Mouse (Mus musculus) forebrain, embryonic 11.5 days (tissue): ENCODE results near the gene Stk32c. TPM values are rescaled to one million over a fixed set of nuclear protein-coding genes. Genes with fewer than 3 reads are reported as not detected.
A peak's percentile ranks its signal among the peaks of the same experiment; 100 is the strongest.

Source experiments
- ATAC-seq: fragments of 200-750 bp; cut with Nextera tagmentation; replicated peaks from 2 replicates; pipeline ENCODE4 v1.8.0; 2017; ENCODE audit warnings: moderate TSS enrichment; ENCODE audit not compliant: low FRiP score
- DNase-seq: peaks from one replicate; pipeline ENCODE4 v3.0.0-alpha.2; 2017; ENCODE audit warnings: low spot score
- H3K27ac ChIP-seq: fragments of 300-500 bp; sonication (generic); 2 replicates; pipeline ENCODE4 v1.5.1; 2014; ENCODE audit warnings: low read depth, low read length
- H3K27me3 ChIP-seq: fragments of 300-500 bp; sonication (generic); 2 replicates; pipeline ENCODE4 v1.6.1; 2014; ENCODE audit warnings: mild to moderate bottlenecking, low read length, mixed read lengths; ENCODE audit not compliant: control insufficient read depth, insufficient read depth
- H3K36me3 ChIP-seq: fragments of 300-500 bp; sonication (generic); 2 replicates; pipeline ENCODE4 v1.6.1; 2014; ENCODE audit warnings: mild to moderate bottlenecking, low read length, moderate library complexity, mixed read lengths; ENCODE audit not compliant: control insufficient read depth, insufficient read depth
- H3K4me1 ChIP-seq: fragments of 300-500 bp; sonication (generic); replicated peaks from 2 replicates; pipeline ENCODE4 v1.6.1; 2014; ENCODE audit warnings: low read length, mixed read lengths; ENCODE audit not compliant: control insufficient read depth, insufficient read depth
- H3K4me2 ChIP-seq: fragments of 300-500 bp; sonication (generic); 2 replicates; pipeline ENCODE4 v1.6.1; 2014; ENCODE audit warnings: low read depth, mild to moderate bottlenecking, low read length, moderate library complexity, mixed read lengths; ENCODE audit not compliant: severe bottlenecking
- H3K4me3 ChIP-seq: fragments of 300-500 bp; sonication (generic); 2 replicates; pipeline ENCODE4 v1.5.1; 2014; ENCODE audit warnings: low read depth, low read length
- H3K9ac ChIP-seq: fragments of 300-500 bp; sonication (generic); 2 replicates; pipeline ENCODE4 v1.6.1; 2014; ENCODE audit warnings: low read length
- H3K9me3 ChIP-seq: fragments of 300-500 bp; sonication (generic); 2 replicates; pipeline ENCODE4 v1.6.1; 2016; ENCODE audit warnings: low read length, mixed read lengths; ENCODE audit not compliant: control insufficient read depth
- WGBS: fragments of 180-500 bp; shearing (Covaris S2); extraction: QIAGEN DNeasy Blood & Tissue Kit; methylation state at CpG from one replicate; pipeline ENCODE4 v1.1.7; 2014; 5-methylcytosine and 5-hydroxymethylcytosine counted together
- polyA plus RNA-seq: library from polyadenylated mRNA; unstranded; fragments of >200 nt; fragmentation: Nextera tagmentation; extraction: Ambion mirVana; gene quantifications from 2 replicates; pipeline ENCODE4 v1.2.1, GENCODE M21; 2014

Gene Stk32c
- 0.16 and 0.36 TPM in 2 replicates for polyA plus RNA-seq

GRCm38 (mm10) chr7:139212754-139213745 is at the start of gene Stk32c, which contains the start of gene Lrrc27:
Gene Stk32c, minus strand, starts transcription at chr7:139213307.
Gene Lrrc27, plus strand, starts transcription at chr7:139212988.
- H3K4me3 ChIP-seq: peak within 1 kb of the TSS; percentile 55
- ATAC-seq (peak; percentile 97), DNase-seq (peak; percentile 99)
- H3K9ac ChIP-seq: peak within 1 kb of the TSS; percentile 73
- 3% methylated on average over 53 of the region's 53 CpGs for WGBS
- peak within 1 kb of the TSS; percentile 77 for H3K27ac ChIP-seq
- no peaks in the 10 kb centered on the region for H3K36me3 ChIP-seq
- H3K27me3 ChIP-seq: no peaks in the 10 kb centered on the region
- no peaks in the 10 kb centered on the region for H3K9me3 ChIP-seq
- peaks cover 1% of the 10 kb centered on the region; the same call in 1 of the 2 replicates for H3K4me1 ChIP-seq
- peak within 1 kb of the TSS; percentile 65 for H3K4me2 ChIP-seq

GRCm38 (mm10) chr7:139257752-139258542 is 44.8 kb upstream of the Stk32c start:
- DNase-seq (no peak), ATAC-seq (no peak)
- no peak overlapping the region for H3K27ac ChIP-seq
- WGBS: 79% methylated on average over 10 of the region's 10 CpGs
- H3K4me2 ChIP-seq: no peak overlapping the region
- H3K9ac ChIP-seq: no peak overlapping the region
- H3K27me3 ChIP-seq: no peaks in the 10 kb centered on the region
- no peaks in the 10 kb centered on the region for H3K9me3 ChIP-seq
- H3K4me1 ChIP-seq: no peaks in the 10 kb centered on the region
- no peaks in the 10 kb centered on the region for H3K36me3 ChIP-seq
- H3K4me3 ChIP-seq: no peak overlapping the region

GRCm38 (mm10) chr7:139254626-139255025 is 41.5 kb upstream of the Stk32c start:
- Histone ChIP-seq H3K4me1 (no peaks in the 10 kb centered on the region), H3K27me3 (peaks cover 3% of the 10 kb centered on the region; the same call in 1 of the 2 replicates), H3K4me3 (no peak overlapping the region), H3K9ac (no peak overlapping the region), H3K36me3 (no peaks in the 10 kb centered on the region), H3K9me3 (no peaks in the 10 kb centered on the region), H3K4me2 (no peak overlapping the region), H3K27ac (no peak overlapping the region)
- 83% methylated on average over 5 of the region's 5 CpGs for WGBS
- DNase-seq: no peak
- ATAC-seq: no peak

GRCm38 (mm10) chr7:139253462-139253861 is 40.4 kb upstream of the Stk32c start:
- Histone ChIP-seq H3K36me3 (no peaks in the 10 kb centered on the region), H3K9ac (no peak overlapping the region), H3K9me3 (no peaks in the 10 kb centered on the region), H3K4me2 (no peak overlapping the region), H3K4me3 (no peak overlapping the region), H3K27me3 (peaks cover 13% of the 10 kb centered on the region), H3K27ac (no peak overlapping the region), H3K4me1 (no peaks in the 10 kb centered on the region; the same call in 1 of the 2 replicates)
- ATAC-seq (no peak), DNase-seq (no peak)
- 75% methylated on average over 3 of the region's 3 CpGs for WGBS

GRCm38 (mm10) chr7:139252986-139253385 is 39.9 kb upstream of the Stk32c start:
- WGBS: 84% methylated on average over 9 of the region's 9 CpGs

GRCm38 (mm10) chr7:139252566-139252965 is 39.5 kb upstream of the Stk32c start:
- no peaks in the 10 kb centered on the region for H3K36me3 ChIP-seq
- peaks cover 16% of the 10 kb centered on the region for H3K27me3 ChIP-seq
- H3K9me3 ChIP-seq: no peaks in the 10 kb centered on the region
- no peak overlapping the region for H3K4me2 ChIP-seq
- WGBS: 95% methylated on average over 7 of the region's 7 CpGs
- no peak overlapping the region for H3K4me3 ChIP-seq
- no peak for DNase-seq
- H3K27ac ChIP-seq: no peak overlapping the region
- ATAC-seq: no peak
- H3K4me1 ChIP-seq: peaks cover 3% of the 10 kb centered on the region; the same call in 1 of the 2 replicates
- H3K9ac ChIP-seq: no peak overlapping the region

More at GRCm38 (mm10) chr7:139252986-139253385, 39.9 kb upstream of the Stk32c start:
- ATAC-seq: no peak
- no peak overlapping the region for H3K27ac ChIP-seq
- H3K4me1 ChIP-seq: no peaks in the 10 kb centered on the region; the same call in 1 of the 2 replicates
- no peak overlapping the region for H3K9ac ChIP-seq
- H3K27me3 ChIP-seq: peaks cover 14% of the 10 kb centered on the region
- H3K9me3 ChIP-seq: no peaks in the 10 kb centered on the region
- H3K36me3 ChIP-seq: no peaks in the 10 kb centered on the region
- DNase-seq: no peak
- H3K4me2 ChIP-seq: no peak overlapping the region
- no peak overlapping the region for H3K4me3 ChIP-seq

- H3K9me3 ChIP-seq: no peaks in the 10 kb centered on the region
- no peak overlapping the region for H3K27ac ChIP-seq
- DNase-seq (peak; percentile 58), ATAC-seq (no peak)
- no peak overlapping the region for H3K9ac ChIP-seq
- H3K36me3 ChIP-seq: no peaks in the 10 kb centered on the region
- H3K4me2 ChIP-seq: no peak overlapping the region
- H3K4me3 ChIP-seq: no peak overlapping the region
- peaks cover 6% of the 10 kb centered on the region; the same call in 1 of the 2 replicates for H3K4me1 ChIP-seq
- 81% methylated on average over 5 of the region's 5 CpGs for WGBS
- H3K27me3 ChIP-seq: peaks cover 22% of the 10 kb centered on the region
Observed at GRCm38 (mm10) chr7:139251881-139252301, 38.8 kb upstream of the Stk32c start.
